Mouse (Mus musculus) megakaryocyte-erythroid progenitor cell, adult 5-6 weeks (primary cell): ENCODE results near the gene Kynu. TPM values are rescaled to one million over a fixed set of nuclear protein-coding genes. Genes with fewer than 3 reads are reported as not detected.

Experiments used
- total RNA-seq, 2 experiments: library from RNA; stranded (forward) in 1 of 2; stranded (reverse) in 1 of 2; fragments of 200-1000, 215-1000 nt in 1 of 2; fragments of >200 nt in 1 of 2; fragmentation: Nextera tagmentation in 1 of 2; gene quantifications; 2 replicates each; pipeline ENCODE4 v1.2.3; 2014 to 2017

Gene Kynu
- total RNA-seq, 2 experiments from 2014 or later = not detected

Other genes with a start within 250 kb of the Kynu start
- gene Arhgap15, start 193.5 kb downstream of the Kynu start, total RNA-seq (2014; fragmentation: Nextera tagmentation) = 21.8 and 48.5 TPM in 2 replicates
- 29.8 and 45.0 TPM in 2 replicates for gene Arhgap15, start 193.5 kb downstream of the Kynu start, total RNA-seq (2017)